Mouse (Mus musculus) intestine, embryonic 14.5 days (tissue): ENCODE measurements around the gene Tmprss11e. TPM values are rescaled to one million over a fixed set of nuclear protein-coding genes. Genes with fewer than 3 reads are reported as not detected.

Source experiments
- ATAC-seq: fragments of 200-750 bp; cut with Nextera tagmentation; replicated peaks from 2 replicates; pipeline ENCODE4 v1.8.0; 2017; ENCODE audit warnings: low read depth, moderate number of reproducible peaks, moderate TSS enrichment, moderate library complexity; ENCODE audit not compliant: low FRiP score, low TSS enrichment
- DNase-seq: peaks from one replicate; pipeline ENCODE4 v3.0.0-alpha.2; 2018; ENCODE audit warnings: low spot score
- H3K27ac ChIP-seq: fragments of 300-500 bp; sonication (generic); 2 replicates; pipeline ENCODE4 v1.5.1; 2014; ENCODE audit warnings: low read depth, mild to moderate bottlenecking, control low read depth
- H3K27me3 ChIP-seq: fragments of 300-500 bp; sonication (generic); replicated peaks from 2 replicates; pipeline ENCODE4 v1.6.1; 2014; ENCODE audit warnings: low read length, control low read depth; ENCODE audit not compliant: control insufficient read depth, insufficient read depth
- H3K36me3 ChIP-seq: fragments of 300-500 bp; sonication (generic); 2 replicates; pipeline ENCODE4 v1.6.1; 2014; ENCODE audit warnings: low read length, control low read depth; ENCODE audit not compliant: control insufficient read depth, insufficient read depth
- H3K4me1 ChIP-seq: fragments of 300-500 bp; sonication (generic); replicated peaks from 2 replicates; pipeline ENCODE4 v1.6.1; 2014; ENCODE audit warnings: low read length, control low read depth, mixed read lengths; ENCODE audit not compliant: control insufficient read depth, insufficient read depth
- H3K4me2 ChIP-seq: fragments of 300-500 bp; sonication (generic); 2 replicates; pipeline ENCODE4 v1.6.1; 2014; ENCODE audit warnings: low read length
- H3K4me3 ChIP-seq: fragments of 300-500 bp; sonication (generic); 2 replicates; pipeline ENCODE4 v1.5.1; 2014; ENCODE audit warnings: low read depth, low read length, control low read depth, mixed read lengths
- H3K9ac ChIP-seq: fragments of 300-500 bp; sonication (generic); 2 replicates; pipeline ENCODE4 v1.6.1; 2014; ENCODE audit warnings: mild to moderate bottlenecking, low read length
- H3K9me3 ChIP-seq: fragments of 300-500 bp; sonication (generic); 2 replicates; pipeline ENCODE4 v1.6.1; 2016; ENCODE audit warnings: low read length, control low read depth; ENCODE audit not compliant: control insufficient read depth
- WGBS: fragments of 180-500 bp; shearing (Covaris S2); extraction: QIAGEN DNeasy Blood & Tissue Kit; methylation state at CpG from one replicate; pipeline ENCODE4 v1.1.7; 2014; 5-methylcytosine and 5-hydroxymethylcytosine counted together
- polyA plus RNA-seq: library from polyadenylated mRNA; unstranded; fragments of >200 nt; fragmentation: Nextera tagmentation; extraction: Ambion mirVana; gene quantifications from 2 replicates; pipeline ENCODE4 v1.2.1, GENCODE M21; 2014

Tmprss11e gene
- polyA plus RNA-seq, 1 experiment from 2014 or later, result not detected

- DNase-seq, result no peak
- ATAC-seq, result no peak
- no peaks in the 10 kb centered on the region for H3K36me3 ChIP-seq
These were observed 25.4 kb upstream of the Tmprss11e start for GRCm38 (mm10) chr5:86771010-86771409.

GRCm38 (mm10) chr5:86769015-86769658 is 23.5 kb upstream of the Tmprss11e start:
- no peaks in the 10 kb centered on the region for H3K27me3 ChIP-seq
- H3K27ac ChIP-seq, result peak overlapping the region; percentile 27; the same call in 1 of the 2 replicates

More at GRCm38 (mm10) chr5:86771010-86771409, 25.4 kb upstream of the Tmprss11e start:
- Histone ChIP-seq H3K4me1 (no peaks in the 10 kb centered on the region; the same call in 1 of the 2 replicates), H3K9me3 (no peaks in the 10 kb centered on the region), H3K27me3 (no peaks in the 10 kb centered on the region), H3K9ac (no peak overlapping the region), H3K4me3 (no peak overlapping the region), H3K4me2 (no peak overlapping the region), H3K27ac (no peak overlapping the region)

GRCm38 (mm10) chr5:86742796-86743195 is 2.8 kb downstream of the Tmprss11e start:
- Histone ChIP-seq H3K9ac (no peak overlapping the region), H3K4me2 (no peak overlapping the region), H3K9me3 (no peaks in the 10 kb centered on the region), H3K27ac (no peak overlapping the region), H3K4me3 (no peak overlapping the region), H3K36me3 (no peaks in the 10 kb centered on the region), H3K27me3 (no peaks in the 10 kb centered on the region), H3K4me1 (no peaks in the 10 kb centered on the region)
- ATAC-seq (no peak), DNase-seq (no peak)
- 71% methylated on average over 3 of the region's 3 CpGs for WGBS

More at GRCm38 (mm10) chr5:86769015-86769658, 23.5 kb upstream of the Tmprss11e start:
- H3K4me2 ChIP-seq, result no peak overlapping the region
- 22% methylated on average over 3 of the region's 3 CpGs for WGBS
- DNase-seq, result peak; percentile 62
- H3K4me1 ChIP-seq, result no peaks in the 10 kb centered on the region; the same call in 1 of the 2 replicates
- no peaks in the 10 kb centered on the region for H3K9me3 ChIP-seq
- H3K4me3 ChIP-seq, result no peak overlapping the region
- H3K9ac ChIP-seq, result no peak overlapping the region
- no peaks in the 10 kb centered on the region for H3K36me3 ChIP-seq
- no peak; the same call in 1 of the 2 replicates for ATAC-seq

DNA sequence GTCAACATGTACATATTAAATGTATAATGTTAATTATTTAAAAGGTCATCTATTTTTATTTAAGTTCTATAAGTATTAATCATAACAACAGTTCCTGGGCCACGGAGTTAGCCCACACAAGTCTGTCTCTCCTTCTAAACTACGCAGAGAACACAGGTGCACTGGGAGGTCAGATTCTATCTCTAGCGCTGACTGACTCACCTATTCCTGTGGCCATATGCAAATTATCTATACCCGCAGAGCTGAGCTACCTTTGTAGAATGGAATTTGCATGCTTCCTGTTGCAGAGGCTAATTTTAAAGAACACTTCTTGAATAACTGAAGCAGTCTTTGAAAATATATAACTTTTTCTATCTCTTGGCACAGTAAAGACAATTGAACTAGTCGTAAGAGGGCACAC is 4.5 kb downstream of the Tmprss11e start:
- 76% methylated on average over 5 of the region's 5 CpGs for WGBS
- ATAC-seq (no peak), DNase-seq (no peak)
- Histone ChIP-seq H3K9me3 (no peaks in the 10 kb centered on the region), H3K36me3 (no peaks in the 10 kb centered on the region), H3K27me3 (no peaks in the 10 kb centered on the region), H3K27ac (no peak overlapping the region), H3K4me3 (no peak overlapping the region), H3K4me2 (no peak overlapping the region), H3K9ac (no peak overlapping the region), H3K4me1 (no peaks in the 10 kb centered on the region)

- H3K27ac ChIP-seq, result no peak overlapping the region
- WGBS, result 85% methylated on average over 2 of the region's 2 CpGs
- no peak overlapping the region for H3K9ac ChIP-seq
- no peaks in the 10 kb centered on the region for H3K9me3 ChIP-seq
- H3K4me3 ChIP-seq, result no peak overlapping the region
- no peak for DNase-seq
- no peaks in the 10 kb centered on the region for H3K27me3 ChIP-seq
- no peaks in the 10 kb centered on the region for H3K4me1 ChIP-seq
- H3K4me2 ChIP-seq, result no peak overlapping the region
- ATAC-seq, result 0 out of 2 replicates have a peak, but pooled peaks have one; percentile 40
- H3K36me3 ChIP-seq, result no peaks in the 10 kb centered on the region
These were observed 9.8 kb downstream of the Tmprss11e start for GRCm38 (mm10) chr5:86735808-86736207.

DNA sequence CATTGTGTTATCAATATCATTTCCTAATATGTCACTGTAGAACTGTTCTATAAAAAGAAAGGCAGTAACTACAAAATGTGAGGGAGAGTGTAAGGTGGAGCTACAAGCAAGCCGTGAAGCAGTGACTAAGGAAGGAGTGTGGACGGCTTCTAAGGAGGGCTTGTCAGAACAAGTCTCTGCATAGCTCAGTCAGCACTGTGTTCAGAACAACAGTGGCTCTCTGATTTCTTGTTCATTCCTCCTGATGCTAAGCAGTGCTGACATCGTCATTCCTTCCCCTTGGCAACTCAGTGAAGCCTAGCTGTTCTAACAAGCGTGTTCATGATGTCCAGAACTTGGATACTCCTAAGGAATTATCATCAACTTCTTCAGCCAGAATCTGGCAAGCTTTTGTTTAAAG is 15.0 kb downstream of the Tmprss11e start:
- Histone ChIP-seq H3K27ac (no peak overlapping the region), H3K4me1 (no peaks in the 10 kb centered on the region), H3K36me3 (no peaks in the 10 kb centered on the region), H3K4me3 (no peak overlapping the region), H3K4me2 (no peak overlapping the region), H3K27me3 (no peaks in the 10 kb centered on the region), H3K9ac (no peak overlapping the region), H3K9me3 (no peaks in the 10 kb centered on the region)
- 76% methylated on average over 4 of the region's 4 CpGs for WGBS
- no peak for ATAC-seq
- no peak for DNase-seq

GRCm38 (mm10) chr5:86728574-86728973 is 17.0 kb downstream of the Tmprss11e start:
- no peaks in the 10 kb centered on the region for H3K36me3 ChIP-seq
- no peaks in the 10 kb centered on the region for H3K9me3 ChIP-seq
- no peak overlapping the region for H3K4me2 ChIP-seq
- ATAC-seq (no peak), DNase-seq (no peak)
- no peak overlapping the region for H3K4me3 ChIP-seq
- WGBS, result 79% methylated on average over 6 of the region's 6 CpGs
- H3K4me1 ChIP-seq, result no peaks in the 10 kb centered on the region
- H3K27me3 ChIP-seq, result no peaks in the 10 kb centered on the region
- H3K9ac ChIP-seq, result no peak overlapping the region
- H3K27ac ChIP-seq, result no peak overlapping the region

- Histone ChIP-seq H3K9ac (no peak overlapping the region), H3K9me3 (no peaks in the 10 kb centered on the region), H3K4me2 (no peak overlapping the region), H3K27ac (no peak overlapping the region), H3K4me3 (no peak overlapping the region), H3K36me3 (no peaks in the 10 kb centered on the region), H3K27me3 (no peaks in the 10 kb centered on the region), H3K4me1 (no peaks in the 10 kb centered on the region)
- DNase-seq (no peak), ATAC-seq (no peak)
- 76% methylated on average over 9 of the region's 9 CpGs for WGBS
These were observed 18.6 kb downstream of the Tmprss11e start for GRCm38 (mm10) chr5:86727033-86727432.

DNA sequence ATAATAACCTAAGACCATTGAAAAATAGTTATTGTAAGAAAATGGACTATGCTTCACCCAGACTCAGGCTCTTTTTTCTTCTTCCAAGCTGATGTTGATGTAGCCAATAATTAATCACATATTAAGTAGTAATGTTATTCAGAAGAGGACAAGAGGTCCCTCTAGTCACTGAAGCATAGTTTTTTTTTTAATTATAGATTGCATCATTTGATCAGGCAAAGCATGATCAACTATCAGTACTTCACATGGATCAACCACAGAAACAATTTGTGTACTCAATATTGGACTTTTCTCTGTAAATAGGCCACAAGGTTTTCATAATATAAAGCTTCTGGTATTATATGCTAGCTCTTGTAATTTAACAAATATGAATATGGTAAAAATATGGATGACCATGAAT is 20.6 kb downstream of the Tmprss11e start:
- no peaks in the 10 kb centered on the region for H3K27me3 ChIP-seq
- ATAC-seq, result no peak

More for the DNA sequence above, 20.6 kb downstream of the Tmprss11e start:
- Histone ChIP-seq H3K4me3 (no peak overlapping the region), H3K4me1 (no peaks in the 10 kb centered on the region), H3K4me2 (no peak overlapping the region), H3K36me3 (no peaks in the 10 kb centered on the region), H3K9ac (no peak overlapping the region), H3K27ac (no peak overlapping the region), H3K9me3 (no peaks in the 10 kb centered on the region)
- no peak for DNase-seq
